Mouse (Mus musculus) CH12.LX (cell line): ENCODE measurements around the gene Nod2.

Experiments used
- BHLHE40 ChIP-seq: IDR thresholded peaks from 2 replicates; pipeline ENCODE4 v1.6.1; 2011; ENCODE audit warnings: mild to moderate bottlenecking, low read depth, low read length, improper control_type of control experiment
- CTCF ChIP-seq, 2 experiments: IDR thresholded peaks in 1 of 2; conservative IDR thresholded peaks in 1 of 2; 2 replicates each; pipeline ENCODE4 v1.5.1; 2011 to 2012; ENCODE audit warnings: low read depth in 2 of 2, low read length in 2 of 2, improper control_type of control experiment in 1 of 2, inconsistent platforms in 1 of 2, mild to moderate bottlenecking in 1 of 2, moderate library complexity in 1 of 2
- ELF1 ChIP-seq: IDR thresholded peaks from 2 replicates; pipeline ENCODE4 v1.6.1; 2014; ENCODE audit warnings: low read depth, mild to moderate bottlenecking, inconsistent platforms, low read length, improper control_type of control experiment
- EP300 ChIP-seq: IDR thresholded peaks from 2 replicates; pipeline ENCODE4 v1.6.1; 2011; ENCODE audit warnings: low read length, improper control_type of control experiment
- JUND ChIP-seq: conservative IDR thresholded peaks from 2 replicates; pipeline ENCODE4 v1.6.1; 2011; ENCODE audit warnings: low read depth, low read length, improper control_type of control experiment
- POLR2A ChIP-seq: IDR thresholded peaks from 2 replicates; pipeline ENCODE4 v1.6.1; 2011; ENCODE audit warnings: low read depth, mild to moderate bottlenecking, improper control_type of control experiment, low read length
- TBP ChIP-seq: conservative IDR thresholded peaks from 2 replicates; pipeline ENCODE4 v1.6.1; 2011; ENCODE audit warnings: low read depth, low read length, improper control_type of control experiment
- ZC3H11A ChIP-seq: IDR thresholded peaks from 2 replicates; pipeline ENCODE4 v1.6.1; 2012; ENCODE audit warnings: low read depth, mild to moderate bottlenecking, inconsistent platforms, low read length, improper control_type of control experiment

GRCm38 (mm10) chr8:88671575-88671974 lies 24.5 kb downstream of the Nod2 start:
- TF ChIP-seq ZC3H11A, result no peak
- no peak for TF ChIP-seq POLR2A
- TF ChIP-seq ELF1, result no peak
- TF ChIP-seq CTCF (conservative IDR thresholded peaks at IDR 0.05 in 1 of 2, IDR thresholded peaks at IDR 0.05 in 1 of 2; ENCODE audit: low read depth in 2 of 2, low read length in 2 of 2), result no peak
- no peak for TF ChIP-seq EP300
- no peak for TF ChIP-seq JUND
- TF ChIP-seq BHLHE40, result no peak
- TF ChIP-seq TBP, result no peak
